Mouse (Mus musculus) T-helper 2 cell (primary cell): ENCODE results near the gene Fbln1.
"Not testable (repeated sequence)": the region's sequence is repeated elsewhere in the genome, so short reads cannot be mapped to it uniquely, and the experiment has no call there.

Experiments used
- in situ Hi-C: fragments of 300-600 bp; cut with MboI, MseI; formaldehyde crosslinking; loops from one replicate; pipeline ENCODE4 v1.15.1; 2025; ENCODE audit warnings: high pct_unique_total_duplicates

Gene Fbln1

DNA sequence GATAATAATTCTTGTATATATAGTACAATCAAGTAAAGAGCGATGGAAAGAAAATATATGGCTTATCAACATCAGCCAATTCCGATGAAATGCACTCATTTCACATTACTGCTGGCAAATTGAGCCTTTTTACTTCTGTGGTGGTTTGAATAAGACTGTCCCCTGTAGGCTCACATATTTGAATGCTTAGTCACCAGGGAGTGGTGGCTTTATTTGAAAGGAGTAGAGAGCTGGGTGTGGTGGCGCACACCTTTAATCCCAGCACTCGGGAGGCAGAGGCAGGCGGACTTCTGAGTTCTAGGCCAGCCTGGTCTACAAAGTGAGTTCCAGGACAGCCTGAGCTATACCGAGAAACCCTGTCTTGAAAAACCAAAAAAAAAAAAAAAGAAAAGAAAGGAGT is 127.8 kb downstream of the Fbln1 start:
- in situ Hi-C loops, result not testable (repeated sequence)

DNA sequence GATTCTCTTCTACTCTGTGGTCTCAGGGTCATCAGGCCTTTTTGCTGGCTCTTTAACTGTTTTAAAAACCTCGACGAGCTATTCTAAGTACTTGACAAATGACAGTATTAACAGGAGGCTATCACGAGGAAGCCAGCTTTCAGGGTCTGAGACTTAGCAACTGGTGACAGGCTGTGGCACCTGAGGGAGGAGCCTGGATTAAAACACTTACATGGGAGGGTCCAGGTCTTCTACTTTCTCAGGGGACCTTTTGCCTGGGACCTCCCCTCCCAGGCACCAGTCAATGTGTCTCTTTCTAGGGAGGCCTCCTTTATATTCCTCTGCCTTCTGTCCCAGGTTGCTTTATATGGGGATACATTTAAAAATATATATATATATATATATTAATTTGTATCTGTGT is 128.5 kb downstream of the Fbln1 start:
- in situ Hi-C loops, result no loop called here

DNA sequence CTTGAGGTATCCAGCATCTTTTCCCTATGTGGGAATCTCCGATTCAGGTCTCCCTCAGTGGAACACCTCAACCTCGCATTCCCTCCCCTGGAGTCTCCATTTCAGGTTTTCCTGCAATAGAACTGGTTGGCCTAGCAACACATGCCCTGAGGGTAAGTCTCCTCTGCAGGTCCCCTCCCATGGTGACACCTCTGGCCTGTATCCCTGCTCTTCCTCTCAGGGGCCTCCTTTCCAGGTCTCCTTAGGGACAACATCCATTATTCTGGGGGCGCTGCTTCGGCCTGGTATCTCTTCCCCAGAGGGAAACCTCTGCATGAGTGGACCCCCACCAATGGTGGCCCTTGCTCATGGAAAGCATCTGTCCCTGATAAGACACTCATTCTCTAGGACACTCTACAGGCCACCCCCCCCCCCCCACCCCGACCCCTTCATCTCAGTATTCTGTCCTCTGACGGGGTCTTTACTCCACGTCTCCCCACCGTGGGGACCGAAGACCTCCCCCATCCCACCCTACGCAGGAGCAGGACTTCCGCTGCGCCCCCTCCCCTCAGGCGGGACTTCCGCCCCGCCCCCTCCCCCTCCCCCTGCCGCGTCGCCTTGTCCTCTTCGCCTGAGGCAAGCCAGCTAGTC is 130.0 kb downstream of the Fbln1 start, which contains the start of gene Atxn10:
Gene Atxn10 (plus strand): TSS at position 575 of the 630 bp plus-strand sequence.
- in situ Hi-C loops, result no loop called here
